Mouse (Mus musculus) liver, postnatal 0 days (tissue): Measurements from ENCODE around the gene Aldh18a1.

ENCODE experiments used
- CTCF ChIP-seq: sonication (generic); IDR thresholded peaks from 2 replicates; pipeline ENCODE4 v1.5.1; 2016; ENCODE audit warnings: antibody characterized with exemption, low read depth
- EP300 ChIP-seq: IDR thresholded peaks from 2 replicates; pipeline ENCODE4 v1.6.1; 2016; ENCODE audit warnings: antibody characterized with exemption, low read depth, mild to moderate bottlenecking

DNA sequence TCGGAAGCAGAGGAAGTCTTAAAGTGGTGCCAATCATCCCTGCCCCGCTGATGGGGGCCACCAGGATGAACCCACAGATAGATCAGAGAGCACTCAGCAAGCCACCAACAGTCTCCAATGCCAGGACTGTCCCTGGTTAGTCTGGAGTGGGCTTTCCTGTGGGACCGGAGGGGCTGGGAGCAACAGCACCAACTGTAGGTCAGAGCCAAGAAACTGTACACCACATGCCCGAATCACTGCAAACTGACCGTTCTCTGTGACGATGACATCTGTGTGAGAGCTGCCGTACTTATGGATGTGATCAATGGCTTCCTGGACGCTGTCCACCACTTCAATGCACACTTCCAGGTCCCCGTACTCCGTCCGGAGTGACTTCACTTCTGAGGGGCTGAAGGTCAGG is 33.9 kb downstream of the Aldh18a1 start:
- TF ChIP-seq CTCF (no peak), EP300 (no peak)
